Mouse (Mus musculus) cerebellum, adult 2 months (tissue): ENCODE results near the gene Csk.

Experiments
- CTCF ChIP-seq: fragments of 200-500 bp; IDR thresholded peaks from 2 replicates; pipeline ENCODE4 v1.5.1; 2011; ENCODE audit warnings: low read depth, mild to moderate bottlenecking, control low read depth, low read length, moderate library complexity, borderline replicate concordance; ENCODE audit not compliant: insufficient read depth
- POLR2A ChIP-seq: fragments of 200-500 bp; IDR thresholded peaks from 2 replicates; pipeline ENCODE4 v1.6.1; 2011; ENCODE audit warnings: low read length, control low read depth, borderline replicate concordance; ENCODE audit not compliant: insufficient read depth

DNA sequence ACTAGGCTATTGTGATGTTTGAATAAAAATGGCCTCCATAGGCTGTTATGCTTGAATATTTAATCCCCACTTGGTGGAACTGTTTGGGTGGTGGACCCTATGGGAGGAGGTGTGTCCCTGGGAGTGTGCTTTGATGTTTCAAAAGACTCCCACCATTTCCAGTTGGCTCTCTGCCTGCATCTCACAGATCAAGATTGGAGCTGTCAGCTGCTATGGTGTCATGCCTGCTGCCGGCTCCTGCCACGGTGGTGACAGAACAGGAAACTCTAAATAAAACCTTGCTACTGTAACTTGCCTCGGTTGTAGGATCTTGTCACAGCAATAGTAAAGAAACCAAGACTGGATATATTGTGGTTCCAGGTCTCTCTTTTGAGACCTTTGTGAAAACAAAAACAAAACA, 8.1 kb upstream of the Csk start:
- TF ChIP-seq CTCF = no peak
- TF ChIP-seq POLR2A = no peak
